Comparison of ENCODE assay signal across 28 mouse cellular contexts in the genomic region with DNA sequence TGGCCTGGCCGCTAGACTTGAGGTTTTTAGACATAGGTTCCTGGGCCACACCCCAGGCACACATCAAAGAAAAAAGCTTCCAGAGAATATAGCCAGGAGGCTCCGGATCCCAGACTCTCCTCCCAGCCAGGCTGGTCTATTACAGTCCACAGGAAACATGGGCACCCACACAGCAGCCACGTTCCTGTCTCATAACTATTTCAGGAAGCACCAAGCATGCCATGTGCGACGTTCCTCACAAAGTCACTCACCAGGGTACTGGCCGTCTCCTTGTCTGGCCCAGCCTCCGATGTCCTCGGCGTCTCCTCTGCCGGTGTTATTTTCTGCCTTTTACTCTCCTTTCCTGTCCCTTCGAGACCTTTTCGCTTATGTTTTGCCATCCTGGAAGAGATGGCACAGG. TPM values are rescaled to one million over a fixed set of nuclear protein-coding genes. Genes with fewer than 3 reads are reported as not detected.
DNase-seq lines count a peak whose midpoint lies in the region; ATAC-seq and TF ChIP-seq lines count a peak whose summit lies in the region.
"Had no signal": no experiment of that assay in that cellular context is flagged by ENCODE, and none has a peak within 500 bp of the region (broad histone marks: within the 10 kb centered on the region; RNA-seq: fewer than 3 reads in every experiment).

No protein-coding gene starts in this region.

- no peak for TF ChIP-seq EP300 in lung, postnatal 0 days (IDR thresholded peaks at IDR 0.05)

- peak overlapping the region; percentile 20 for H3K27ac ChIP-seq in gastrocnemius, adult 2 months
- H3K27ac ChIP-seq in left cerebral cortex, adult 2 months, result peak overlapping the region; percentile 83
- no peak overlapping the region for H3K27ac ChIP-seq in lung, postnatal 0 days (ENCODE audit: low read length)
- H3K27ac ChIP-seq: forebrain, embryonic 12.5 days; heart, embryonic 15.5 days; kidney, embryonic 15.5 days; limb, embryonic 12.5 days; liver, embryonic 15.5 days; midbrain, embryonic 13.5 days; neural tube, embryonic 13.5 days had no signal

- no peak for TF ChIP-seq CTCF in gastrocnemius, adult 2 months (IDR thresholded peaks at IDR 0.05)
- TF ChIP-seq CTCF in left cerebral cortex, adult 2 months (IDR thresholded peaks at IDR 0.05), result no peak
- no peak for TF ChIP-seq CTCF in lung, postnatal 0 days (IDR thresholded peaks at IDR 0.05)

- H3K4me2 ChIP-seq in lung, postnatal 0 days (replicated peaks; ENCODE audit: low read depth, low read length), result no peak overlapping the region
- H3K4me2 ChIP-seq: forebrain, embryonic 12.5 days; heart, embryonic 15.5 days; kidney, embryonic 15.5 days; limb, embryonic 12.5 days; liver, embryonic 15.5 days; lung, embryonic 14.5 days; midbrain, embryonic 13.5 days; neural tube, embryonic 13.5 days had no signal

- no peak for DNase-seq in gastrocnemius, adult 2 months
- DNase-seq in gastrocnemius, postnatal 10 days, result no peak
- peak in 1 of 2 experiments; percentile 56 for DNase-seq in left cerebral cortex, adult 2 months (ENCODE audit: extremely low spot score in 1 of 2, low spot score in 2 of 2)
- DNase-seq in left cerebral cortex, postnatal 10 days (ENCODE audit: extremely low spot score in 1 of 2, low spot score in 2 of 2), result no peak
- peak; percentile 63 to 64 for DNase-seq in right cerebral cortex, postnatal 36 days (ENCODE audit: low spot score in 2 of 2)
- no peak for DNase-seq in right cerebral cortex, postnatal 25 days
- DNase-seq in urinary bladder, postnatal 10 days (ENCODE audit: low spot score), result no peak
- DNase-seq in lung, postnatal 0 days (ENCODE audit: low spot score), result no peak
- DNase-seq: adrenal gland, postnatal 10 days; cerebellum, adult 11-12 months; cerebellum, postnatal 10 days; forebrain, postnatal 0 days; kidney, adult 18-20 months; kidney, postnatal 25 days; lung, embryonic 14.5 days had no signal

- no peaks in the 10 kb centered on the region for H3K9me3 ChIP-seq in lung, postnatal 0 days (ENCODE audit: low read length)
- H3K9me3 ChIP-seq: forebrain, embryonic 12.5 days; heart, embryonic 15.5 days; kidney, embryonic 15.5 days; limb, embryonic 12.5 days; liver, embryonic 15.5 days; midbrain, embryonic 13.5 days; neural tube, embryonic 13.5 days had no signal

- no peak overlapping the region for H3K9ac ChIP-seq in lung, postnatal 0 days (replicated peaks; ENCODE audit: low read depth)
- H3K9ac ChIP-seq: forebrain, embryonic 12.5 days; forebrain, postnatal 0 days; heart, embryonic 15.5 days; kidney, embryonic 15.5 days; limb, embryonic 12.5 days; liver, embryonic 15.5 days; lung, embryonic 14.5 days; midbrain, embryonic 13.5 days; neural tube, embryonic 13.5 days had no signal

- ATAC-seq in lung, postnatal 0 days, result no peak
- ATAC-seq: forebrain, postnatal 0 days; hindbrain, embryonic 16.5 days; midbrain, embryonic 13.5 days; Patski had no signal

- peaks cover 3% of the 10 kb centered on the region; the same call in 1 of the 2 replicates for H3K4me1 ChIP-seq in lung, postnatal 0 days (ENCODE audit: insufficient read depth, low read depth, low read length)

- H3K36me3 ChIP-seq in lung, postnatal 0 days (ENCODE audit: insufficient read depth, low read length), result no peaks in the 10 kb centered on the region
- H3K36me3 ChIP-seq: heart, embryonic 15.5 days had no signal

- H3K27me3 ChIP-seq in lung, postnatal 0 days (replicated peaks; ENCODE audit: insufficient read depth, low read length), result no peaks in the 10 kb centered on the region
- H3K27me3 ChIP-seq: forebrain, embryonic 12.5 days; heart, embryonic 15.5 days; kidney, embryonic 15.5 days; limb, embryonic 12.5 days; liver, embryonic 15.5 days; midbrain, embryonic 13.5 days; neural tube, embryonic 13.5 days; Patski had no signal

- WGBS in lung, postnatal 0 days, result 82% methylated on average over 12 of the region's 12 CpGs

- no peak overlapping the region for H3K4me3 ChIP-seq in gastrocnemius, adult 2 months
- H3K4me3 ChIP-seq in left cerebral cortex, adult 2 months, result no peak overlapping the region
- H3K4me3 ChIP-seq in lung, postnatal 0 days (ENCODE audit: low read depth, low read length), result no peak overlapping the region
- H3K4me3 ChIP-seq: erythroblast, embryonic 14.5 days; forebrain, embryonic 12.5 days; heart, embryonic 15.5 days; kidney, embryonic 15.5 days; limb, embryonic 12.5 days; liver, embryonic 15.5 days; midbrain, embryonic 13.5 days; neural tube, embryonic 13.5 days had no signal

- intact Hi-C loops in gastrocnemius, adult 2 months (cut with DNase I), result no loop called here
- intact Hi-C loops in left cerebral cortex, adult 2 months (cut with DNase I), result loop anchor here (5.0 kb wide), 1 partner anchor 58 kb away; no protein-coding TSS in a partner anchor
- intact Hi-C loops in left cerebral cortex, postnatal 10 days (cut with DNase I), result loop anchor here (5.0 kb wide), 1 partner anchor 88 kb away; no protein-coding TSS in a partner anchor

RNA-seq across cellular contexts. Expression of a gene that starts 5.2 kb away (rescaled TPM):
- total RNA-seq in gastrocnemius, adult 2 months (2021), result 10 to 100 TPM in 1 of 2 experiments, 1 to 10 TPM in 1; 7.9 to 10.3 TPM
- total RNA-seq in gastrocnemius, postnatal 10 days (2021), result 10 to 100 TPM; 11.8 to 12.2 TPM
- 10 to 100 TPM; 16.3 to 17.9 TPM for total RNA-seq in left cerebral cortex, adult 2 months (2021)
- 10 to 100 TPM; 20.1 to 20.2 TPM for total RNA-seq in left cerebral cortex, postnatal 10 days (2021)
- 16.1 and 17.5 TPM in 2 replicates for polyA plus RNA-seq in lung, postnatal 0 days (2015; fragmentation: Nextera tagmentation; extraction: Ambion mirVana)

RNA-seq across cellular contexts. Expression of a gene that starts 29.2 kb away (rescaled TPM):
- 10 to 100 TPM in 1 of 2 experiments, 1 to 10 TPM in 1; 8.5 to 10.3 TPM for total RNA-seq in gastrocnemius, adult 2 months (2021)
- total RNA-seq in gastrocnemius, postnatal 10 days (2021), result 10 to 100 TPM; 10.0 to 11.7 TPM
- 10 to 100 TPM; 53.9 to 60.0 TPM for total RNA-seq in left cerebral cortex, adult 2 months (2021)
- 100 to 1,000 TPM in 1 of 2 experiments, 10 to 100 TPM in 1; 93.4 to 100 TPM for total RNA-seq in left cerebral cortex, postnatal 10 days (2021)
- polyA plus RNA-seq in lung, postnatal 0 days (2015; fragmentation: Nextera tagmentation; extraction: Ambion mirVana), result 4.8 and 5.1 TPM in 2 replicates

RNA-seq across cellular contexts. Expression of a gene that starts 32.2 kb away (rescaled TPM):
- 1 to 10 TPM; 1.3 to 2.7 TPM for total RNA-seq in gastrocnemius, adult 2 months (2021)
- total RNA-seq in gastrocnemius, postnatal 10 days (2021), result 1 to 10 TPM; 2.3 to 2.7 TPM
- total RNA-seq in left cerebral cortex, adult 2 months (2021), result 1 to 10 TPM; 2.5 to 2.8 TPM
- 1 to 10 TPM; 2.9 to 3.3 TPM for total RNA-seq in left cerebral cortex, postnatal 10 days (2021)
- 7.1 and 7.2 TPM in 2 replicates for polyA plus RNA-seq in lung, postnatal 0 days (2015; fragmentation: Nextera tagmentation; extraction: Ambion mirVana)
- total RNA-seq: common myeloid progenitor, adult 5-6 weeks; liver, adult 2 months; megakaryocyte progenitor cell, adult 5-6 weeks had no signal
- polyA plus RNA-seq: erythroblast, embryonic 14.5 days had no signal

RNA-seq across cellular contexts. Expression of a gene that starts 50.1 kb away (rescaled TPM):
- total RNA-seq in gastrocnemius, adult 2 months (2021), result under 1 TPM; 0.15 to 0.33 TPM
- 1 to 10 TPM; 1.0 to 1.5 TPM for total RNA-seq in gastrocnemius, postnatal 10 days (2021)
- under 1 TPM; 0.29 to 0.63 TPM for total RNA-seq in left cerebral cortex, adult 2 months (2021)
- total RNA-seq in left cerebral cortex, postnatal 10 days (2021), result under 1 TPM; 0.24 to 0.28 TPM
- polyA plus RNA-seq in lung, postnatal 0 days (2015; fragmentation: Nextera tagmentation; extraction: Ambion mirVana), result 2.2 and 3.3 TPM in 2 replicates
- total RNA-seq: forebrain, postnatal 0 days had no signal
- polyA plus RNA-seq: erythroblast, embryonic 14.5 days had no signal

Comparison
In these comparisons a context has a peak if more than half of its experiments do, and no peak if none do; other contexts are left out.
1. DNase-seq: peak in right cerebral cortex, postnatal 36 days (2 of 2); none in gastrocnemius, adult 2 months (single experiment), gastrocnemius, postnatal 10 days (single experiment), left cerebral cortex, postnatal 10 days (0 of 2), right cerebral cortex, postnatal 25 days (single experiment), urinary bladder, postnatal 10 days (single experiment) and lung, postnatal 0 days (single experiment).
2. RNA of a gene that starts 29.2 kb away (total RNA-seq): 93.4 to 100 TPM in left cerebral cortex, postnatal 10 days and 53.9 to 60.0 TPM in left cerebral cortex, adult 2 months; 10.0 to 11.7 TPM in gastrocnemius, postnatal 10 days and 8.5 to 10.3 TPM in gastrocnemius, adult 2 months; every median in the first group is over 4 times any median in the second.